Mouse (Mus musculus) inflammation-experienced regulatory T-cells (primary cell): Measurements from ENCODE around the gene Parp1. TPM values are rescaled to one million over a fixed set of nuclear protein-coding genes. Genes with fewer than 3 reads are reported as not detected.

Experiments used
- polyA plus RNA-seq, 2 experiments: library from polyadenylated mRNA; unstranded; fragments of 100-300 nt; shearing (Covaris generic); gene quantifications; one replicate each; pipeline ENCODE4 v1.2.1; 2017

The Parp1 gene
- 10 to 100 TPM; 63.9 to 68.8 TPM for polyA plus RNA-seq

GRCm38 (mm10) chr1:180568761-180569452 is at the start of gene Parp1:
Parp1 (plus strand) TSS chr1:180568924.

GRCm38 (mm10) chr1:180641137-180641517 is 72.4 kb downstream of the Parp1 start, which contains the start of gene Lin9:
Lin9 (plus strand) TSS chr1:180641150.

Other genes with a start within 250 kb of the Parp1 start
- 10 to 100 TPM; 73.2 to 81.0 TPM for gene Itpkb, start 238.4 kb upstream of the Parp1 start, polyA plus RNA-seq
- not detected for gene Stum, start 85.4 kb upstream of the Parp1 start, polyA plus RNA-seq
- 10 to 100 TPM; 17.3 to 19.4 TPM for gene Lin9, start 72.2 kb downstream of the Parp1 start, polyA plus RNA-seq
- 1 to 10 TPM in 1 of 2 experiments, under 1 TPM in 1; 0.22 to 1.1 TPM for gene Mixl1, start 128.1 kb downstream of the Parp1 start, polyA plus RNA-seq
- 10 to 100 TPM; 44.8 to 64.3 TPM for gene Acbd3, start 157.1 kb downstream of the Parp1 start, polyA plus RNA-seq
- gene H3f3a, start 245.0 kb downstream of the Parp1 start, polyA plus RNA-seq = 1,000 to 10,000 TPM; 1,110 to 1,197 TPM